Mouse (Mus musculus) forebrain, embryonic 12.5 days (tissue): ENCODE results near the gene Dach1. TPM values are rescaled to one million over a fixed set of nuclear protein-coding genes. Genes with fewer than 3 reads are reported as not detected.

ENCODE experiments used
- ATAC-seq: fragments of 200-750 bp; cut with Nextera tagmentation; 2 replicates; pipeline ENCODE4 v1.8.0; 2017; ENCODE audit warnings: moderate TSS enrichment; ENCODE audit not compliant: low FRiP score
- H3K27ac ChIP-seq: fragments of 300-500 bp; sonication (generic); 2 replicates; pipeline ENCODE4 v1.5.1; 2016; ENCODE audit warnings: mild to moderate bottlenecking
- H3K27me3 ChIP-seq: fragments of 300-500 bp; sonication (generic); 2 replicates; pipeline ENCODE4 v1.6.1; 2016; ENCODE audit warnings: mild to moderate bottlenecking
- H3K36me3 ChIP-seq: fragments of 300-500 bp; sonication (generic); replicated peaks from 2 replicates; pipeline ENCODE4 v1.6.1; 2016; ENCODE audit warnings: mild to moderate bottlenecking
- H3K4me1 ChIP-seq: fragments of 300-500 bp; sonication (generic); 2 replicates; pipeline ENCODE4 v1.6.1; 2016
- H3K4me2 ChIP-seq: fragments of 300-500 bp; sonication (generic); 2 replicates; pipeline ENCODE4 v1.6.1; 2016; ENCODE audit warnings: mild to moderate bottlenecking, moderate library complexity
- H3K4me3 ChIP-seq: fragments of 300-500 bp; sonication (generic); replicated peaks from 2 replicates; pipeline ENCODE4 v1.5.1; 2016; ENCODE audit warnings: mild to moderate bottlenecking
- H3K9ac ChIP-seq: fragments of 300-500 bp; sonication (generic); 2 replicates; pipeline ENCODE4 v1.6.1; 2016; ENCODE audit warnings: mild to moderate bottlenecking
- H3K9me3 ChIP-seq: fragments of 300-500 bp; sonication (generic); 2 replicates; pipeline ENCODE4 v1.6.1; 2016
- WGBS: fragments of 180-500 bp; shearing (Covaris S2); methylation state at CpG from one replicate; pipeline ENCODE4 v1.1.7; 2016; 5-methylcytosine and 5-hydroxymethylcytosine counted together
- polyA plus RNA-seq: library from polyadenylated mRNA; unstranded; fragments of >200 nt; fragmentation: Nextera tagmentation; extraction: Ambion mirVana; gene quantifications from 2 replicates; pipeline ENCODE4 v1.2.1, GENCODE M21; 2016

The Dach1 gene
- polyA plus RNA-seq, 1 experiment from 2014 or later: 22.8 TPM

- H3K27me3 ChIP-seq: no peaks in the 10 kb centered on the region
- no peak overlapping the region for H3K9ac ChIP-seq
- no peak overlapping the region for H3K4me3 ChIP-seq
- peaks cover 16% of the 10 kb centered on the region for H3K4me1 ChIP-seq
- peak overlapping the region; percentile 42; the same call in 1 of the 2 replicates for H3K27ac ChIP-seq
- peak; percentile 51; the same call in 1 of the 2 replicates for ATAC-seq
- 68% methylated on average over 7 of the region's 7 CpGs for WGBS
- no peaks in the 10 kb centered on the region for H3K9me3 ChIP-seq
- no peak overlapping the region for H3K4me2 ChIP-seq
- H3K36me3 ChIP-seq: no peaks in the 10 kb centered on the region
Measured at GRCm38 (mm10) chr14:98155725-98156392, 13.7 kb downstream of the Dach1 start.

GRCm38 (mm10) chr14:98154832-98155422 is 14.6 kb downstream of the Dach1 start:
- no peaks in the 10 kb centered on the region for H3K27me3 ChIP-seq
- ATAC-seq: peak; percentile 59; the same call in 1 of the 2 replicates
- 25% methylated on average over 7 of the region's 7 CpGs for WGBS
- peaks cover 16% of the 10 kb centered on the region for H3K4me1 ChIP-seq
- H3K4me3 ChIP-seq: no peak overlapping the region
- no peak overlapping the region for H3K9ac ChIP-seq
- H3K9me3 ChIP-seq: no peaks in the 10 kb centered on the region
- H3K4me2 ChIP-seq: no peak overlapping the region
- no peaks in the 10 kb centered on the region for H3K36me3 ChIP-seq
- H3K27ac ChIP-seq: no peak overlapping the region

GRCm38 (mm10) chr14:98141758-98142157 is 27.8 kb downstream of the Dach1 start:
- no peak overlapping the region for H3K4me3 ChIP-seq
- H3K9ac ChIP-seq: no peak overlapping the region
- H3K4me1 ChIP-seq: peaks cover 12% of the 10 kb centered on the region
- no peaks in the 10 kb centered on the region for H3K9me3 ChIP-seq
- H3K27me3 ChIP-seq: no peaks in the 10 kb centered on the region
- no peak for ATAC-seq
- no peak overlapping the region for H3K4me2 ChIP-seq
- H3K27ac ChIP-seq: no peak overlapping the region
- 50% methylated on average over 2 of the region's 2 CpGs for whole genome bisulfite sequencing
- H3K36me3 ChIP-seq: no peaks in the 10 kb centered on the region

GRCm38 (mm10) chr14:98138873-98139665 is 30.5 kb downstream of the Dach1 start:
- Histone ChIP-seq H3K4me3 (no peak overlapping the region), H3K27me3 (no peaks in the 10 kb centered on the region), H3K4me1 (peaks cover 23% of the 10 kb centered on the region), H3K36me3 (no peaks in the 10 kb centered on the region), H3K9ac (no peak overlapping the region), H3K9me3 (no peaks in the 10 kb centered on the region), H3K27ac (no peak overlapping the region), H3K4me2 (no peak overlapping the region)
- 49% methylated on average over 3 of the region's 3 CpGs for WGBS
- no peak for ATAC-seq

- H3K4me3 ChIP-seq: no peak overlapping the region
- no peaks in the 10 kb centered on the region for H3K9me3 ChIP-seq
- no peak overlapping the region; the same call in 1 of the 2 replicates for H3K4me2 ChIP-seq
- 23% methylated on average over 4 of the region's 4 CpGs for WGBS
- H3K36me3 ChIP-seq: no peaks in the 10 kb centered on the region
- no peaks in the 10 kb centered on the region for H3K27me3 ChIP-seq
- no peak overlapping the region for H3K9ac ChIP-seq
- peak; percentile 52; the same call in 1 of the 2 replicates for ATAC-seq
- H3K27ac ChIP-seq: no peak overlapping the region
- peaks cover 23% of the 10 kb centered on the region for H3K4me1 ChIP-seq
Measured at GRCm38 (mm10) chr14:98134546-98134945, 35.0 kb downstream of the Dach1 start.

GRCm38 (mm10) chr14:98123032-98123431 is 46.5 kb downstream of the Dach1 start:
- H3K9ac ChIP-seq: no peak overlapping the region
- H3K36me3 ChIP-seq: no peaks in the 10 kb centered on the region
- H3K4me2 ChIP-seq: no peak overlapping the region
- no peaks in the 10 kb centered on the region for H3K9me3 ChIP-seq
- WGBS: 26% methylated on average over 1 of the region's 1 CpGs
- H3K27me3 ChIP-seq: no peaks in the 10 kb centered on the region
- H3K4me1 ChIP-seq: 0 out of 2 replicates have a peak, but pooled peaks cover 4% of the 10 kb centered on the region
- no peak overlapping the region for H3K27ac ChIP-seq
- H3K4me3 ChIP-seq: no peak overlapping the region
- peak; percentile 82; the same call in 1 of the 2 replicates for ATAC-seq

- Histone ChIP-seq H3K27ac (no peak overlapping the region), H3K27me3 (no peaks in the 10 kb centered on the region), H3K4me2 (no peak overlapping the region), H3K9ac (no peak overlapping the region), H3K36me3 (no peaks in the 10 kb centered on the region), H3K4me3 (no peak overlapping the region), H3K9me3 (no peaks in the 10 kb centered on the region), H3K4me1 (no peaks in the 10 kb centered on the region)
- no peak for ATAC-seq
- WGBS: 51% methylated on average over 1 of the region's 1 CpGs
Measured at GRCm38 (mm10) chr14:98116627-98117026, 52.9 kb downstream of the Dach1 start.

- H3K9ac ChIP-seq: no peak overlapping the region
Measured at GRCm38 (mm10) chr14:98113106-98113505, 56.5 kb downstream of the Dach1 start.

GRCm38 (mm10) chr14:98109929-98110328 is 59.6 kb downstream of the Dach1 start:
- Histone ChIP-seq H3K4me2 (no peak overlapping the region), H3K36me3 (no peaks in the 10 kb centered on the region), H3K4me1 (peaks cover 20% of the 10 kb centered on the region), H3K9ac (no peak overlapping the region), H3K9me3 (no peaks in the 10 kb centered on the region), H3K4me3 (no peak overlapping the region), H3K27me3 (no peaks in the 10 kb centered on the region), H3K27ac (no peak overlapping the region)
- 91% methylated on average over 2 of the region's 2 CpGs for WGBS
- no peak for ATAC-seq

More at GRCm38 (mm10) chr14:98113106-98113505, 56.5 kb downstream of the Dach1 start:
- Histone ChIP-seq H3K9me3 (no peaks in the 10 kb centered on the region), H3K27me3 (no peaks in the 10 kb centered on the region), H3K36me3 (no peaks in the 10 kb centered on the region), H3K4me2 (no peak overlapping the region), H3K27ac (no peak overlapping the region), H3K4me3 (no peak overlapping the region), H3K4me1 (peaks cover 6% of the 10 kb centered on the region)
- 81% methylated on average over 1 of the region's 1 CpGs for WGBS
- ATAC-seq: no peak

GRCm38 (mm10) chr14:98108764-98109163 is 60.8 kb downstream of the Dach1 start:
- peak; percentile 89 for ATAC-seq
- 0% methylated on average over 3 of the region's 3 CpGs for WGBS
- no peaks in the 10 kb centered on the region for H3K9me3 ChIP-seq
- H3K4me1 ChIP-seq: peaks cover 20% of the 10 kb centered on the region
- H3K4me2 ChIP-seq: no peak overlapping the region
- no peak overlapping the region for H3K27ac ChIP-seq
- no peak overlapping the region for H3K4me3 ChIP-seq
- H3K36me3 ChIP-seq: no peaks in the 10 kb centered on the region
- no peaks in the 10 kb centered on the region for H3K27me3 ChIP-seq
- H3K9ac ChIP-seq: no peak overlapping the region

- H3K27ac ChIP-seq: no peak overlapping the region
- no peak overlapping the region for H3K9ac ChIP-seq
- no peak overlapping the region for H3K4me2 ChIP-seq
- peaks cover 20% of the 10 kb centered on the region for H3K4me1 ChIP-seq
- H3K4me3 ChIP-seq: no peak overlapping the region
- H3K27me3 ChIP-seq: no peaks in the 10 kb centered on the region
- no peaks in the 10 kb centered on the region for H3K9me3 ChIP-seq
- no peak for ATAC-seq
- H3K36me3 ChIP-seq: no peaks in the 10 kb centered on the region
Measured at GRCm38 (mm10) chr14:98106208-98106607, 63.4 kb downstream of the Dach1 start.

GRCm38 (mm10) chr14:98104314-98104955 is 65.1 kb downstream of the Dach1 start:
- Histone ChIP-seq H3K9ac (no peak overlapping the region), H3K4me2 (no peak overlapping the region), H3K27ac (no peak overlapping the region), H3K4me3 (no peak overlapping the region), H3K36me3 (no peaks in the 10 kb centered on the region), H3K27me3 (no peaks in the 10 kb centered on the region), H3K4me1 (peaks cover 18% of the 10 kb centered on the region), H3K9me3 (no peaks in the 10 kb centered on the region)
- WGBS: 80% methylated on average over 10 of the region's 10 CpGs
- no peak for ATAC-seq
